Mouse (Mus musculus) embryonic facial prominence, embryonic 13.5 days (tissue): ENCODE data around the gene Crp. TPM values are rescaled to one million over a fixed set of nuclear protein-coding genes. Genes with fewer than 3 reads are reported as not detected.

Experiments used
- ATAC-seq: fragments of 200-750 bp; cut with Nextera tagmentation; 2 replicates; pipeline ENCODE4 v1.8.0; 2017; ENCODE audit warnings: low read depth; ENCODE audit not compliant: insufficient number of reproducible peaks, insufficient read depth, low FRiP score, low TSS enrichment
- H3K27ac ChIP-seq: fragments of 300-500 bp; sonication (generic); 2 replicates; pipeline ENCODE4 v1.5.1; 2015; ENCODE audit warnings: moderate library complexity, mild to moderate bottlenecking, inconsistent platforms
- H3K27me3 ChIP-seq: fragments of 300-500 bp; sonication (generic); 2 replicates; pipeline ENCODE4 v1.6.1; 2015; ENCODE audit warnings: mild to moderate bottlenecking, inconsistent platforms
- H3K36me3 ChIP-seq: fragments of 300-500 bp; sonication (generic); 2 replicates; pipeline ENCODE4 v1.6.1; 2015; ENCODE audit warnings: mild to moderate bottlenecking, inconsistent platforms
- H3K4me1 ChIP-seq: fragments of 300-500 bp; sonication (generic); 2 replicates; pipeline ENCODE4 v1.6.1; 2015; ENCODE audit warnings: inconsistent platforms
- H3K4me2 ChIP-seq: fragments of 300-500 bp; sonication (generic); 2 replicates; pipeline ENCODE4 v1.6.1; 2015; ENCODE audit warnings: moderate library complexity, mild to moderate bottlenecking, inconsistent platforms
- H3K4me3 ChIP-seq: fragments of 300-500 bp; sonication (generic); 2 replicates; pipeline ENCODE4 v1.5.1; 2015; ENCODE audit warnings: mild to moderate bottlenecking, inconsistent platforms
- H3K9ac ChIP-seq: fragments of 300-500 bp; sonication (generic); 2 replicates; pipeline ENCODE4 v1.6.1; 2015; ENCODE audit warnings: mild to moderate bottlenecking, inconsistent platforms
- H3K9me3 ChIP-seq: fragments of 300-500 bp; sonication (generic); 2 replicates; pipeline ENCODE4 v1.6.1; 2016; ENCODE audit warnings: inconsistent platforms
- WGBS: fragments of 180-500 bp; shearing (Covaris S2); methylation state at CpG from one replicate; pipeline ENCODE4 v1.1.7; 2015; ENCODE audit warnings: mixed read lengths; 5-methylcytosine and 5-hydroxymethylcytosine counted together
- polyA plus RNA-seq: library from polyadenylated mRNA; unstranded; fragments of >200 nt; fragmentation: Nextera tagmentation; extraction: Ambion mirVana; gene quantifications from 2 replicates; pipeline ENCODE4 v1.2.1, GENCODE M21; 2015

Gene Crp
- 1.1 TPM in 1 of 2 replicates, not detected in the other for polyA plus RNA-seq

DNA sequence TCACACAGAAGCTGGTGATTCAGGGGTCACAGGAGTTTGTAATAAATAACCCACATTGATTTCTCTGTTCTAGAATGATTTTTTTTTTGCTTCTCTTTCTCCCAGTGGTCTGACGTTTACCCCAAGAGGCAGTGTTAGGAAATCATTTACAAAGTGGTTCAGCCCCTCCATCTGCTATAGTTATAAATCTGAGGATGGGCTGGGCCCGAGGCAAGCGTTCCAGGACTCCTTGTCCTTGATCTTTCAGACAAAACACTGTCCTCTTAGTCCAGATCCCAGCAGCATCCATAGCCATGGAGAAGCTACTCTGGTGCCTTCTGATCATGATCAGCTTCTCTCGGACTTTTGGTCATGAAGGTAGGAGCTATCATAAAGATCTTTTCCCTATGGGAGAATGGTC, at the start of gene Crp:
Crp (plus strand) TSS at position 212 of the 400 bp plus-strand sequence.
- H3K9ac ChIP-seq, result no peak within 1 kb of the TSS
- H3K4me2 ChIP-seq, result no peak within 1 kb of the TSS
- ATAC-seq, result no peak
- H3K4me1 ChIP-seq, result no peaks in the 10 kb centered on the region
- no peaks in the 10 kb centered on the region for H3K9me3 ChIP-seq
- no peaks in the 10 kb centered on the region for H3K27me3 ChIP-seq
- 78% methylated on average over 4 of the region's 4 CpGs for WGBS
- H3K36me3 ChIP-seq, result no peaks in the 10 kb centered on the region
- no peak within 1 kb of the TSS for H3K4me3 ChIP-seq
- no peak within 1 kb of the TSS for H3K27ac ChIP-seq

DNA sequence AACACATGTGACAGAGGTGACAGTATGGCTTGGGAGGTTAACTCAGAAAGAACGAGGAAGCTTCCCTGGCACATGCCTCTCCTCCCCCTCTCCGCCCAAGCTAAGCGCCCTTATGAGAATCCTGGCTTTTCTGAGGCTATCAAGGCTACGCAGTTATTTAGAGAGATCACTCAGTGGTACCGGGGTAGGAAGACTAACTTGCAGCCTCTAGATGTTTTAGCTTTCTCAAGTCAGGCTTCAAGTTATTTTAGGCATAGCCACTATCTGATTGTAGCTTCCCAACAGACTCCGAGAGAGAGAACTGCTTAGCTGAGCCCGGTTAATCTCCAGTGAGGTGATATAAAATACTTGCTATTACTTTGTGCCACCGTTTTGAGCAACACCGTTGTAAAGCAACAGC, 48.5 kb upstream of the Crp start:
- H3K4me1 ChIP-seq, result 0 out of 2 replicates have a peak, but pooled peaks cover 3% of the 10 kb centered on the region
- no peak overlapping the region for H3K9ac ChIP-seq
- no peak overlapping the region for H3K4me3 ChIP-seq
- 77% methylated on average over 9 of the region's 9 CpGs for WGBS
- ATAC-seq, result no peak
- H3K9me3 ChIP-seq, result no peaks in the 10 kb centered on the region
- H3K36me3 ChIP-seq, result no peaks in the 10 kb centered on the region
- H3K4me2 ChIP-seq, result no peak overlapping the region
- H3K27me3 ChIP-seq, result no peaks in the 10 kb centered on the region
- H3K27ac ChIP-seq, result no peak overlapping the region

- 52% methylated on average over 8 of the region's 8 CpGs for WGBS
- Histone ChIP-seq H3K36me3 (no peaks in the 10 kb centered on the region), H3K9ac (no peak overlapping the region), H3K9me3 (no peaks in the 10 kb centered on the region), H3K27me3 (no peaks in the 10 kb centered on the region), H3K4me3 (no peak overlapping the region), H3K4me1 (0 out of 2 replicates have a peak, but pooled peaks cover 3% of the 10 kb centered on the region), H3K4me2 (no peak overlapping the region), H3K27ac (no peak overlapping the region)
- ATAC-seq, result no peak
Measured at GRCm38 (mm10) chr1:172650519-172651287, 47.2 kb upstream of the Crp start.

- 83% methylated on average over 10 of the region's 10 CpGs for WGBS
- Histone ChIP-seq H3K27ac (no peak overlapping the region), H3K9me3 (no peaks in the 10 kb centered on the region), H3K4me3 (no peak overlapping the region), H3K36me3 (no peaks in the 10 kb centered on the region), H3K27me3 (no peaks in the 10 kb centered on the region), H3K4me1 (0 out of 2 replicates have a peak, but pooled peaks cover 3% of the 10 kb centered on the region), H3K4me2 (no peak overlapping the region), H3K9ac (no peak overlapping the region)
- no peak for ATAC-seq
Measured at GRCm38 (mm10) chr1:172651288-172651987, 46.4 kb upstream of the Crp start.

DNA sequence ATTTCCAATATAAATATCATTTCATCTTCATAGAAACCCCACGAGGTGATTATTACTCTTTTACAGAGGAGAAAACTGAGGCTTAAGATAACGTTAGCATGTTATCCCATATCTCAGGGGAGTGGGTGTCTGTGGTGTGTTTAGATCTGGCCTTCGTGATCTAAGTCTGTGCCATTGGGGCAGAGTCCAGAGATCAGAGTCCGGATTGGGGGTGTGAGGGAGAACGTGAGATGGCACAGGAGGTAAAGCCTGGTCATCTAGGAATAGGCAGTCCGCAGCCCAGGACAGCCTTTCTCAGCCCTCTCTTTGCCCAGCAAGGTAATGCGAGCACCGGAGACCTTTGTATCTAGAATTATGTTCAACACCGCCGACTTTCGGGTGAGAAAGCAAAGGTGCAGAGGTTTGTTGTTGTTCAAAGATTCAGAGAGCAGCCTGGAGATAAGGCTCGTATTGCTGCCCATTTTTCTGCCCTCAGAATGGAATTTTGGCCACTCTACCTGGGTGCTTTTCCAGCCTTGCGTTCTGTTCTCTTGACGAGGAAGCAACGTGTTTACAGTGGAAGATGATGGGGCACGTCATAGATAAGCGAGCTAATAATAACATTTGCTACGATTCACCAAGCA, 45.7 kb upstream of the Crp start:
- H3K27me3 ChIP-seq, result no peaks in the 10 kb centered on the region
- H3K9ac ChIP-seq, result no peak overlapping the region
- H3K9me3 ChIP-seq, result no peaks in the 10 kb centered on the region
- H3K4me3 ChIP-seq, result no peak overlapping the region
- 0 out of 2 replicates have a peak, but pooled peaks cover 3% of the 10 kb centered on the region for H3K4me1 ChIP-seq
- WGBS, result 83% methylated on average over 18 of the region's 18 CpGs
- H3K4me2 ChIP-seq, result no peak overlapping the region
- no peak overlapping the region for H3K27ac ChIP-seq
- H3K36me3 ChIP-seq, result no peaks in the 10 kb centered on the region
- ATAC-seq, result no peak

DNA sequence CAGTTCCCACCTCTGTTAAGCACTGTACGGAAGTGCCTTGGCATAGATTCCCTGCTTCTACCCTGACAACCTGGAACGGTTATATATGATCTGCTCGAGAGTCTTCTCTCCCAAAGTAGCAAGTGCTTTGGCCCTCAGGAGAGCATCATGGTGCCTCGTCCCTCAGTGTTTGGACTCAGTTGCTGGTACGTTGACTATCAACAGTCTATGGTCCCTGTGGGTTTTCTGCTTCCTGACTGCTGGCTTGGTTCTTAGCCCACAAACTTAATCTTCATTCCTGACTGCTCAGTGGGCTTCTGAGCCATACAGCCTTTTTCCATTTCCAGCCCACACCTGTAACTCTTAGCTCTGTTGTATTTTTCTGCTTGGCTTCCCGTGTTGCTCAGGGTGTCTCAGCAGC, 44.0 kb upstream of the Crp start:
- ATAC-seq, result no peak
- WGBS, result 80% methylated on average over 6 of the region's 6 CpGs
- H3K9ac ChIP-seq, result no peak overlapping the region
- H3K4me2 ChIP-seq, result no peak overlapping the region
- H3K4me3 ChIP-seq, result no peak overlapping the region
- H3K9me3 ChIP-seq, result no peaks in the 10 kb centered on the region
- no peaks in the 10 kb centered on the region for H3K4me1 ChIP-seq
- H3K27me3 ChIP-seq, result no peaks in the 10 kb centered on the region
- no peaks in the 10 kb centered on the region for H3K36me3 ChIP-seq
- H3K27ac ChIP-seq, result no peak overlapping the region

GRCm38 (mm10) chr1:172657266-172657665, 40.6 kb upstream of the Crp start:
- H3K36me3 ChIP-seq, result no peaks in the 10 kb centered on the region
- H3K27me3 ChIP-seq, result no peaks in the 10 kb centered on the region
- no peak overlapping the region for H3K9ac ChIP-seq
- 61% methylated on average over 3 of the region's 3 CpGs for WGBS
- H3K4me3 ChIP-seq, result no peak overlapping the region
- H3K9me3 ChIP-seq, result no peaks in the 10 kb centered on the region
- H3K4me2 ChIP-seq, result no peak overlapping the region
- no peaks in the 10 kb centered on the region for H3K4me1 ChIP-seq
- ATAC-seq, result no peak
- no peak overlapping the region for H3K27ac ChIP-seq

- H3K4me2 ChIP-seq, result no peak overlapping the region
- H3K4me1 ChIP-seq, result no peaks in the 10 kb centered on the region
- no peaks in the 10 kb centered on the region for H3K9me3 ChIP-seq
- H3K36me3 ChIP-seq, result no peaks in the 10 kb centered on the region
- H3K27me3 ChIP-seq, result no peaks in the 10 kb centered on the region
- ATAC-seq, result no peak
- H3K4me3 ChIP-seq, result no peak overlapping the region
- H3K9ac ChIP-seq, result no peak overlapping the region
- 76% methylated on average over 8 of the region's 8 CpGs for WGBS
- no peak overlapping the region for H3K27ac ChIP-seq
Measured at GRCm38 (mm10) chr1:172659688-172660087, 38.2 kb upstream of the Crp start.

DNA sequence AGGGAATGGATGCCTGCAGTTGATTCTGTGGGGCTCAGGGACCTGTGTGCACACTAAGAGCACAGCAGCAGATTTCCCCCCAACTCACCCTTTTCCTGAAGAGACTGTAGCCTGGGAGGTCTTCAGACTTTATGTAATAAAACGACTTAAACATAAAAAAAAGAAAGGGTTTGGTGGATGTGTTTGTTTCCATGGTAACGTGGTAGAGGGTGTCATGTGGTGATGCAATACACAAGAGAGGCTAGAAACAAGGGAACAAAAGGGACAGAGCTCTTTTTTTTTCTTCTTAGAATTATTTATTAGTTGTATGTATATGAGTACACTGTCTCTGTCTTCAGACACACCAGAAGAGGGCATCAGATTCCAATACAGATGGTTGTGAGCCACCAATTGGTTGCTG, 32.4 kb upstream of the Crp start:
- Histone ChIP-seq H3K4me3 (no peak overlapping the region), H3K9me3 (no peaks in the 10 kb centered on the region), H3K4me1 (no peaks in the 10 kb centered on the region), H3K9ac (no peak overlapping the region), H3K4me2 (no peak overlapping the region), H3K27me3 (no peaks in the 10 kb centered on the region), H3K27ac (no peak overlapping the region), H3K36me3 (no peaks in the 10 kb centered on the region)
- 68% methylated on average over 2 of the region's 2 CpGs for WGBS
- ATAC-seq, result no peak

GRCm38 (mm10) chr1:172667597-172667996, 30.3 kb upstream of the Crp start:
- Histone ChIP-seq H3K4me2 (no peak overlapping the region), H3K9me3 (no peaks in the 10 kb centered on the region), H3K9ac (no peak overlapping the region), H3K4me1 (no peaks in the 10 kb centered on the region), H3K27me3 (no peaks in the 10 kb centered on the region), H3K4me3 (no peak overlapping the region), H3K27ac (no peak overlapping the region), H3K36me3 (no peaks in the 10 kb centered on the region)
- WGBS, result 63% methylated on average over 6 of the region's 6 CpGs
- no peak for ATAC-seq

GRCm38 (mm10) chr1:172670716-172671115, 27.1 kb upstream of the Crp start:
- H3K27me3 ChIP-seq, result no peaks in the 10 kb centered on the region
- no peak overlapping the region for H3K4me3 ChIP-seq
- ATAC-seq, result no peak
- H3K9ac ChIP-seq, result no peak overlapping the region
- H3K9me3 ChIP-seq, result no peaks in the 10 kb centered on the region
- H3K27ac ChIP-seq, result no peak overlapping the region
- H3K4me2 ChIP-seq, result no peak overlapping the region
- H3K36me3 ChIP-seq, result no peaks in the 10 kb centered on the region
- H3K4me1 ChIP-seq, result no peaks in the 10 kb centered on the region
- WGBS, result 87% methylated on average over 1 of the region's 1 CpGs

- H3K27me3 ChIP-seq, result no peaks in the 10 kb centered on the region
- WGBS, result 80% methylated on average over 4 of the region's 4 CpGs
- H3K36me3 ChIP-seq, result no peaks in the 10 kb centered on the region
Measured at GRCm38 (mm10) chr1:172680742-172681141, 17.1 kb upstream of the Crp start.

More at GRCm38 (mm10) chr1:172680742-172681141, 17.1 kb upstream of the Crp start:
- Histone ChIP-seq H3K27ac (no peak overlapping the region), H3K9ac (no peak overlapping the region), H3K9me3 (no peaks in the 10 kb centered on the region), H3K4me3 (no peak overlapping the region), H3K4me2 (no peak overlapping the region), H3K4me1 (no peaks in the 10 kb centered on the region)
- ATAC-seq, result no peak
